Mouse (Mus musculus) olfactory bulb, adult 2 months (tissue): ENCODE data around the gene Ube2h. TPM values are rescaled to one million over a fixed set of nuclear protein-coding genes. Genes with fewer than 3 reads are reported as not detected.

Experiments used
- H3K27ac ChIP-seq: fragments of 200-500 bp; 2 replicates; pipeline ENCODE4 v1.5.1; 2012; ENCODE audit warnings: low read depth, low read length; ENCODE audit not compliant: insufficient read depth
- H3K4me1 ChIP-seq: fragments of 200-500 bp; 2 replicates; pipeline ENCODE4 v1.6.1; 2012; ENCODE audit warnings: low read length; ENCODE audit not compliant: control insufficient read depth, insufficient read depth
- H3K4me3 ChIP-seq: fragments of 200-500 bp; 2 replicates; pipeline ENCODE4 v1.5.1; 2012; ENCODE audit warnings: mild to moderate bottlenecking, low read depth, low read length, moderate library complexity; ENCODE audit not compliant: insufficient read depth
- CTCF ChIP-seq: fragments of 200-500 bp; IDR thresholded peaks from 2 replicates; pipeline ENCODE4 v1.5.1; 2012; ENCODE audit warnings: low read depth, mild to moderate bottlenecking, low read length, moderate library complexity; ENCODE audit not compliant: insufficient read depth
- POLR2A ChIP-seq: fragments of 200-500 bp; IDR thresholded peaks from 2 replicates; pipeline ENCODE4 v1.6.1; 2012; ENCODE audit warnings: mild to moderate bottlenecking, low read depth, low read length, moderate library complexity; ENCODE audit not compliant: insufficient read depth
- WGBS: fragments of 180-500 bp; shearing (Covaris S2); methylation state at CpG from one replicate; pipeline ENCODE4 v1.1.7; 2018; 5-methylcytosine and 5-hydroxymethylcytosine counted together
- polyA plus RNA-seq: library from polyadenylated mRNA; stranded (reverse); fragments of >200 nt; gene quantifications from 2 replicates; pipeline ENCODE4 v1.2.4, GENCODE M21; 2012; ENCODE audit warnings: low replicate concordance; ENCODE audit not compliant: missing spikeins, insufficient read depth, insufficient read length

The Ube2h gene
- polyA plus RNA-seq, 1 experiment, result not detected

- 11% methylated on average over 8 of the region's 8 CpGs for WGBS
- TF ChIP-seq POLR2A, result no peak
- Histone ChIP-seq H3K4me3 (no peak overlapping the region), H3K27ac (no peak overlapping the region), H3K4me1 (peaks cover 24% of the 10 kb centered on the region)
These were observed 131.9 kb downstream of the Ube2h start for GRCm38 (mm10) chr6:30172441-30172819.

- no peak for TF ChIP-seq CTCF
- TF ChIP-seq POLR2A, result no peak
- Histone ChIP-seq H3K27ac (no peak overlapping the region), H3K4me1 (peaks cover 24% of the 10 kb centered on the region), H3K4me3 (no peak overlapping the region)
- 19% methylated on average over 10 of the region's 10 CpGs for WGBS
These were observed 132.4 kb downstream of the Ube2h start for GRCm38 (mm10) chr6:30171967-30172366.

GRCm38 (mm10) chr6:30171226-30171625, 133.1 kb downstream of the Ube2h start:
- Histone ChIP-seq H3K4me1 (peaks cover 24% of the 10 kb centered on the region), H3K4me3 (no peak overlapping the region), H3K27ac (no peak overlapping the region)
- TF ChIP-seq POLR2A, result no peak
- TF ChIP-seq CTCF, result no peak
- WGBS, result 53% methylated on average over 8 of the region's 8 CpGs

- H3K4me3 ChIP-seq, result no peak overlapping the region
- TF ChIP-seq CTCF (no peak), POLR2A (no peak)
- no peak overlapping the region for H3K27ac ChIP-seq
- peaks cover 10% of the 10 kb centered on the region for H3K4me1 ChIP-seq
- 73% methylated on average over 12 of the region's 12 CpGs for whole genome bisulfite sequencing
These were observed 135.2 kb downstream of the Ube2h start for GRCm38 (mm10) chr6:30169148-30169547.

GRCm38 (mm10) chr6:30168275-30168674, 136.1 kb downstream of the Ube2h start:
- Histone ChIP-seq H3K4me1 (peaks cover 1% of the 10 kb centered on the region; the same call in 1 of the 2 replicates), H3K4me3 (no peak overlapping the region), H3K27ac (no peak overlapping the region)
- 96% methylated on average over 3 of the region's 3 CpGs for WGBS
- TF ChIP-seq POLR2A, result no peak
- no peak for TF ChIP-seq CTCF

GRCm38 (mm10) chr6:30167192-30167591, 137.1 kb downstream of the Ube2h start:
- H3K27ac ChIP-seq, result no peak overlapping the region
- WGBS, result 52% methylated on average over 11 of the region's 11 CpGs
- TF ChIP-seq CTCF (no peak), POLR2A (no peak)
- H3K4me1 ChIP-seq, result peaks cover 6% of the 10 kb centered on the region
- no peak overlapping the region for H3K4me3 ChIP-seq

- H3K4me1 ChIP-seq, result peaks cover 8% of the 10 kb centered on the region
- no peak overlapping the region for H3K27ac ChIP-seq
- WGBS, result 51% methylated on average over 3 of the region's 3 CpGs
- no peak overlapping the region for H3K4me3 ChIP-seq
- TF ChIP-seq POLR2A (no peak), CTCF (no peak)
These were observed 138.0 kb downstream of the Ube2h start for GRCm38 (mm10) chr6:30166349-30166748.

- TF ChIP-seq CTCF (no peak), POLR2A (no peak)
- 47% methylated on average over 7 of the region's 7 CpGs for WGBS
- peaks cover 8% of the 10 kb centered on the region for H3K4me1 ChIP-seq
- H3K27ac ChIP-seq, result no peak overlapping the region
- no peak overlapping the region for H3K4me3 ChIP-seq
These were observed 142.2 kb downstream of the Ube2h start for GRCm38 (mm10) chr6:30162091-30162490.

GRCm38 (mm10) chr6:30161618-30162017, 142.7 kb downstream of the Ube2h start:
- Histone ChIP-seq H3K4me3 (no peak overlapping the region), H3K27ac (no peak overlapping the region), H3K4me1 (peaks cover 8% of the 10 kb centered on the region)
- WGBS, result 70% methylated on average over 2 of the region's 2 CpGs
- TF ChIP-seq CTCF (no peak), POLR2A (no peak)

Other genes with a start within 250 kb of the Ube2h start
- gene Zc3hc1, start 86.5 kb upstream of the Ube2h start, polyA plus RNA-seq, result not detected in 2 replicates
- gene Klhdc10, start 97.3 kb upstream of the Ube2h start, polyA plus RNA-seq, result not detected in 2 replicates
- gene Tmem209, start 205.2 kb upstream of the Ube2h start, polyA plus RNA-seq, result not detected in 2 replicates
- gene Ssmem1, start 205.3 kb upstream of the Ube2h start, polyA plus RNA-seq, result not detected in 2 replicates
- not detected in 2 replicates for gene Cpa2, start 237.0 kb upstream of the Ube2h start, polyA plus RNA-seq